Mouse (Mus musculus) gastrocnemius, postnatal 4 days (tissue): Measurements from ENCODE around the gene Hspa1a. TPM values are rescaled to one million over a fixed set of nuclear protein-coding genes. Genes with fewer than 3 reads are reported as not detected.

ENCODE experiments used
- total RNA-seq, 2 experiments: library from RNA; stranded (reverse); gene quantifications; 2 replicates each; pipeline ENCODE4 v1.2.3; 2021

Hspa1a gene
- total RNA-seq, 2 experiments from 2014 or later, result 3.2 to 4.4 TPM

Other genes with a start within 250 kb of the Hspa1a start
- gene C4b, start 228.3 kb downstream of the Hspa1a start, total RNA-seq, result 1 to 10 TPM; 3.2 to 3.6 TPM
- under 1 TPM; 0.16 to 0.34 TPM for gene Cyp21a1, start 167.6 kb downstream of the Hspa1a start, total RNA-seq
- 10 to 100 TPM; 12.7 to 15.1 TPM for gene Stk19, start 135.2 kb downstream of the Hspa1a start, total RNA-seq
- gene Dxo, start 135.1 kb downstream of the Hspa1a start, total RNA-seq, result 10 to 100 TPM; 20.4 to 22.6 TPM
- gene Skiv2l, start 121.9 kb downstream of the Hspa1a start, total RNA-seq, result 10 to 100 TPM; 28.8 to 29.2 TPM
- gene Nelfe, start 121.8 kb downstream of the Hspa1a start, total RNA-seq, result 10 to 100 TPM; 25.8 to 28.0 TPM
- gene Cfb, start 109.6 kb downstream of the Hspa1a start, total RNA-seq, result 1 to 10 TPM; 4.4 to 6.8 TPM
- gene Zbtb12, start 92.7 kb downstream of the Hspa1a start, total RNA-seq, result 10 to 100 TPM; 10.7 to 11.4 TPM
- not detected for gene Gm20547, start 90.1 kb downstream of the Hspa1a start, total RNA-seq
- 1 to 10 TPM; 5.3 to 8.7 TPM for gene C2, start 73.9 kb downstream of the Hspa1a start, total RNA-seq
- gene Ehmt2, start 73.7 kb downstream of the Hspa1a start, total RNA-seq, result 10 to 100 TPM; 80.0 to 84.2 TPM
- gene Slc44a4, start 57.7 kb downstream of the Hspa1a start, total RNA-seq, result not detected
- gene Neu1, start 40.9 kb downstream of the Hspa1a start, total RNA-seq, result 10 to 100 TPM; 10.8 to 10.9 TPM
- gene Hspa1b, start 12.9 kb downstream of the Hspa1a start, total RNA-seq, result 1 to 10 TPM; 3.7 to 4.0 TPM
- gene Gm20481, start 2.2 kb downstream of the Hspa1a start, total RNA-seq, result not detected
- gene Hspa1l, start 547 bp upstream of the Hspa1a start, total RNA-seq, result 1 to 10 TPM; 5.8 to 6.1 TPM
- 10 to 100 TPM; 31.8 to 32.4 TPM for gene Lsm2, start 9.7 kb upstream of the Hspa1a start, total RNA-seq
- 10 to 100 TPM; 50.8 to 58.3 TPM for gene Vars, start 28.8 kb upstream of the Hspa1a start, total RNA-seq
- gene Vwa7, start 44.4 kb upstream of the Hspa1a start, total RNA-seq, result 1 to 10 TPM in 1 of 2 experiments, under 1 TPM in 1; 0.96 to 1.2 TPM
- gene Sapcd1, start 55.9 kb upstream of the Hspa1a start, total RNA-seq, result 1 to 10 TPM; 5.4 to 6.3 TPM
- gene Msh5, start 74.6 kb upstream of the Hspa1a start, total RNA-seq, result 1 to 10 TPM; 4.5 to 5.4 TPM
- 10 to 100 TPM; 87.2 to 89.7 TPM for gene Clic1, start 77.8 kb upstream of the Hspa1a start, total RNA-seq
- 100 to 1,000 TPM; 108 to 109 TPM for gene Ddah2, start 86.9 kb upstream of the Hspa1a start, total RNA-seq
- under 1 TPM in 1 of 2 experiments, not detected in 1; 0.39 TPM for gene Ly6g6c, start 93.2 kb upstream of the Hspa1a start, total RNA-seq
- gene Mpig6b, start 94.0 kb upstream of the Hspa1a start, total RNA-seq, result under 1 TPM; 0.29 to 0.42 TPM
- not detected for gene Ly6g6e, start 104.7 kb upstream of the Hspa1a start, total RNA-seq
- gene Ly6g6d, start 105.9 kb upstream of the Hspa1a start, total RNA-seq, result 1 to 10 TPM in 1 of 2 experiments, under 1 TPM in 1; 0.91 to 1.2 TPM
- gene Ly6g6f, start 113.5 kb upstream of the Hspa1a start, total RNA-seq, result under 1 TPM in 1 of 2 experiments, not detected in 1; 0.31 TPM
- 10 to 100 TPM; 67.2 to 69.3 TPM for gene Abhd16a, start 117.1 kb upstream of the Hspa1a start, total RNA-seq
- not detected for gene Ly6g5c, start 136.1 kb upstream of the Hspa1a start, total RNA-seq
- gene Ly6g5b, start 143.3 kb upstream of the Hspa1a start, total RNA-seq, result 1 to 10 TPM in 1 of 2 experiments, under 1 TPM in 1; 0.44 to 1.2 TPM
- 1 to 10 TPM; 5.6 to 7.4 TPM for gene Gpank1, start 149.3 kb upstream of the Hspa1a start, total RNA-seq
- 100 to 1,000 TPM; 174 to 185 TPM for gene Csnk2b, start 149.9 kb upstream of the Hspa1a start, total RNA-seq
- 10 to 100 TPM; 20.0 to 21.0 TPM for gene D17H6S53E, start 154.2 kb upstream of the Hspa1a start, total RNA-seq
- gene Apom, start 159.9 kb upstream of the Hspa1a start, total RNA-seq, result 1 to 10 TPM in 1 of 2 experiments, not detected in 1; 1.2 TPM
- gene Bag6, start 163.0 kb upstream of the Hspa1a start, total RNA-seq, result 100 to 1,000 TPM; 265 to 276 TPM
- gene Prrc2a, start 192.7 kb upstream of the Hspa1a start, total RNA-seq, result 100 to 1,000 TPM; 183 to 193 TPM
- 1 to 10 TPM; 6.0 to 6.3 TPM for gene Aif1, start 203.9 kb upstream of the Hspa1a start, total RNA-seq
- 10 to 100 TPM in 1 of 2 experiments, 1 to 10 TPM in 1; 7.7 to 11.1 TPM for gene Lst1, start 216.3 kb upstream of the Hspa1a start, total RNA-seq
- gene Ltb, start 222.3 kb upstream of the Hspa1a start, total RNA-seq, result under 1 TPM; 0.74 to 0.78 TPM
- gene Tnf, start 229.9 kb upstream of the Hspa1a start, total RNA-seq, result 1 to 10 TPM; 1.1 to 1.7 TPM
- gene Lta, start 233.2 kb upstream of the Hspa1a start, total RNA-seq, result under 1 TPM; 0.31 to 0.32 TPM
- under 1 TPM in 1 of 2 experiments, not detected in 1; 0.52 TPM for gene Gm16181, start 248.7 kb upstream of the Hspa1a start, total RNA-seq